Mouse (Mus musculus): ENCODE measurements around the gene Il20rb. TPM values are rescaled to one million over a fixed set of nuclear protein-coding genes. Genes with fewer than 3 reads are reported as not detected.

The Il20rb gene
- polyA plus RNA-seq, 1 experiment from 2014 or later = 0.79 TPM

DNA sequence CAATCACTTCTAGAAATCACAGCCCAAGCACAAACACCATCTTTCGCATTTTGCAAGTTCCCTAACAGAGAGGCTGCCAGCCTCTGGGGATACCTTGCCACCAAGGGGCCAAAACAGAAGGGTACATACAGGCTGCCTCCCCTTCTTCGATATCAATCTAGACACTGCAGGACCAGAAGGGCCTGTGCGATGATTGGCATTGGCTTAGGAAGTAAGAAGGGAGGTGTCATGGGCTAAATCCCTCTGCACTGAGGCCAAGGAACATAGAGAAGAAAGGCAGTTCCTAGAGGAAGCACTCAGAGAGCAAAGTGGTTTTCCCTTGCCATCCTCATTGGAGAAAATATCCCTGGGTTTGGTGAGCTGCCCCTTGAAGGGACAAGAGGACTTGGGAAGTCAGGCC is 16.9 kb downstream of the Il20rb start:
- H3K4me1 ChIP-seq = peaks cover 8% of the 10 kb centered on the region
- H3K4me3 ChIP-seq = no peak overlapping the region
- H3K36me3 ChIP-seq = peaks cover 8% of the 10 kb centered on the region
- WGBS = 92% methylated on average over 3 of the region's 3 CpGs
- no peak overlapping the region for H3K4me2 ChIP-seq (replicated peaks)
- no peak overlapping the region for H3K9ac ChIP-seq
- H3K27me3 ChIP-seq = no peaks in the 10 kb centered on the region
- H3K27ac ChIP-seq = no peak overlapping the region
- no peak for ATAC-seq (ENCODE audit: low FRiP score, low read depth)
- H3K9me3 ChIP-seq = no peaks in the 10 kb centered on the region

DNA sequence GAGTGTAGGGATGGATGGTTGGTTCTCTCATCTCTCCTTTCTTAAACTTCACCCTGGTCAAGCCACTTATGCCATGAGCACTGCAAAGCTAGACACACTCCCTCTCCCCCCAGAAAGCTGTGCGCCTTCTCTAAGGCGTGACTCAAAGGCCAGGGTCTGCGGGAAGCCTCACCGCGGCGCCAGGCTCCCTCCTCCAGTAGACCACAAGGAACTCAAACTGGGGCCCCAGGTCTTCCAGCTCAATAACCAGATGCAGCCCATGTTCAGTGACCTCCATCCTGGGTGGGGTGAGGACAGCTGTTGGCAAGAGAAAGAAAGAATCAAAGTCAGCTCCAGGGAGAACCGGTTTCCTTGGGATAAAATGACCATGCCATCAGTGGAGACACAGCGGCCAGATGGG is 18.4 kb downstream of the Il20rb start:
- Histone ChIP-seq H3K27me3 (no peaks in the 10 kb centered on the region), H3K36me3 (peaks cover 8% of the 10 kb centered on the region), H3K4me3 (no peak overlapping the region), H3K4me2 (replicated peaks) (no peak overlapping the region), H3K27ac (no peak overlapping the region), H3K4me1 (peaks cover 8% of the 10 kb centered on the region), H3K9ac (no peak overlapping the region), H3K9me3 (no peaks in the 10 kb centered on the region)
- no peak for ATAC-seq (ENCODE audit: low FRiP score, low read depth)
- WGBS = 97% methylated on average over 8 of the region's 8 CpGs

DNA sequence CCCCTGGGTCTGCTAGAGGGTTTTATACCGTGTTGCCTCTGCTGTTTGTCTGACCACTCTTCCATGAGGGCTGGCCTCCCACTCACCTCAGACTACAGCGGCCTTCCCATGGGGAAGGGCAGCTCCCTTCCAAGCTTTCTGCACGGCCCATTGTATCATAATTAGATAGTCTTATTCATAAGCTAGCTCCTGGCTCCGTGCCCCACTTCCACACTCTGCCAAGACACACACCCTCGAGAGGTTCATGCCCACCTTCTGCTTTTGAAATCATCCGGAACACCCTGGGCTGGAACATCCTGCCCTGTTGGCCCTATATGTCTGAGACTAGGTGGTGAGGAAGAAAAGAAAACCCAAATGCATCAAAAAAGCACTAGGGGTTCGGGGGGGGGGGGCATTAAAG is 18.9 kb downstream of the Il20rb start:
- Histone ChIP-seq H3K27ac (no peak overlapping the region), H3K36me3 (peaks cover 8% of the 10 kb centered on the region), H3K4me2 (replicated peaks) (no peak overlapping the region), H3K9me3 (no peaks in the 10 kb centered on the region), H3K27me3 (no peaks in the 10 kb centered on the region), H3K9ac (no peak overlapping the region), H3K4me3 (no peak overlapping the region), H3K4me1 (peaks cover 8% of the 10 kb centered on the region)
- WGBS = 88% methylated on average over 7 of the region's 7 CpGs
- no peak for ATAC-seq (ENCODE audit: low FRiP score, low read depth)

DNA sequence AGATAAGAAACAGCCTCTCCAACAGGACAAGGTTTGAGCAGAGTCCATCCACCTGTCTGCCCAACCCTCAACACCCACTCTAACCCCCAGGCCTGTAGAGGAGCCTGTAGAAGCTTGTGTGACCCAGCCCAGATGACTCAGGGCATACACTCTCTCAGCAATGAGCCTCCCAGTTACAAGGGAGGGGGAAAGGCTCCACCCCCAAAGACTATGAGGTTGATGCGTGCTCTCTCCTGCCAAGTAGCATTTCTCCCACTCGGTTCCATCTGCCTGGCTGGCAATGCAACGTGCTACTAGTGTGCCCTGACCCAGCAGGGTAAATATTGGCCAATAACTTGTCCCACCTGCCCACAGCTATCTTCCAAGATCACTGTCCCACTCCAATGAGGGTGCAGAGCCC is 19.8 kb downstream of the Il20rb start:
- H3K9me3 ChIP-seq = no peaks in the 10 kb centered on the region
- H3K27ac ChIP-seq = no peak overlapping the region
- H3K36me3 ChIP-seq = peaks cover 8% of the 10 kb centered on the region
- H3K4me3 ChIP-seq = no peak overlapping the region
- no peak overlapping the region for H3K9ac ChIP-seq
- H3K4me2 ChIP-seq (replicated peaks) = no peak overlapping the region
- ATAC-seq (ENCODE audit: low FRiP score, low read depth) = no peak
- H3K4me1 ChIP-seq = peaks cover 8% of the 10 kb centered on the region
- no peaks in the 10 kb centered on the region for H3K27me3 ChIP-seq
- WGBS = 86% methylated on average over 3 of the region's 3 CpGs

DNA sequence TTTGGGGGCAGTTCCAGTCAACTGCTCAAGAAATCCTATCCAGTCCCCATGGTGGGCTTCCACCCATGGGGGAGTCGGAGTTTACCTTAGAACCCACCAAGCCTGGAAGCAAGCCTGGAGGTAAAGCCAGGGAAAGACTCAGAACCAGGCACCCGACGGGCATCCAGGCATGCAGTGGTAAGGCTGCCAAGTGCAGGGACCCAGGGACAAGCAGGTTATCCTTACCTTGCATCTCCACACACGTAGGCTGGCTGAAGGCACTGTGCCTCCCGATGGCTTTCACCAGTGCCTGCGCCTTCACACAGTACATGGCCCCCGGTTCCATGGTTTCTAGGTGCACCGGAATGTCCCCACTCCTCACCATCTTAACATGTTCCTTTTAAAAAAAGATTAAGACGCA is 20.6 kb downstream of the Il20rb start:
- H3K9ac ChIP-seq = no peak overlapping the region
- peaks cover 3% of the 10 kb centered on the region for H3K4me1 ChIP-seq
- H3K27me3 ChIP-seq = no peaks in the 10 kb centered on the region
- peaks cover 8% of the 10 kb centered on the region for H3K36me3 ChIP-seq
- 91% methylated on average over 9 of the region's 9 CpGs for WGBS
- H3K27ac ChIP-seq = no peak overlapping the region
- no peak overlapping the region for H3K4me3 ChIP-seq
- no peak overlapping the region for H3K4me2 ChIP-seq (replicated peaks)
- no peak for ATAC-seq (ENCODE audit: low FRiP score, low read depth)
- no peaks in the 10 kb centered on the region for H3K9me3 ChIP-seq

DNA sequence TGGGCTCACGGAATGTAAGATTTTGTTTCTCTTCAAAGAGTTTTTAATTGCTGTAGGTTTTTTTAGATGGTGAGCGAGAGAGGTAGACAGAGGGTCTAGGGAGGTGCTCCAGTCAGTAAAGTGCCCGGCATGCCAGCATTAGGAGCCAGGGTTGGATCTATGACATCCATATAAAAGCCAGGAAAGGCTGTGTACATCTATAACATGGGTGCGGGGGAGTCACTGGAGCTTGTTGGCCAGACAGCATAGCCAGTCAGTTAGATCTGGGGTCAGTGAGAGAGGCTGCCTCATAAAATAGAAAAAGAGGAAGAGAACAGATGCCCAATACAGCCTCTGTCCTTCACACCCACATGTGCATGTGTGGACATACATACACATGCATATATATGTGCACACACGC is 21.2 kb downstream of the Il20rb start:
- no peak overlapping the region for H3K9ac ChIP-seq
- H3K4me3 ChIP-seq = no peak overlapping the region
- H3K27ac ChIP-seq = no peak overlapping the region
- no peaks in the 10 kb centered on the region for H3K9me3 ChIP-seq
- peaks cover 8% of the 10 kb centered on the region for H3K36me3 ChIP-seq
- no peaks in the 10 kb centered on the region for H3K4me1 ChIP-seq
- ATAC-seq (ENCODE audit: low FRiP score, low read depth) = no peak
- H3K27me3 ChIP-seq = no peaks in the 10 kb centered on the region
- 91% methylated on average over 5 of the region's 5 CpGs for WGBS
- no peak overlapping the region for H3K4me2 ChIP-seq (replicated peaks)

DNA sequence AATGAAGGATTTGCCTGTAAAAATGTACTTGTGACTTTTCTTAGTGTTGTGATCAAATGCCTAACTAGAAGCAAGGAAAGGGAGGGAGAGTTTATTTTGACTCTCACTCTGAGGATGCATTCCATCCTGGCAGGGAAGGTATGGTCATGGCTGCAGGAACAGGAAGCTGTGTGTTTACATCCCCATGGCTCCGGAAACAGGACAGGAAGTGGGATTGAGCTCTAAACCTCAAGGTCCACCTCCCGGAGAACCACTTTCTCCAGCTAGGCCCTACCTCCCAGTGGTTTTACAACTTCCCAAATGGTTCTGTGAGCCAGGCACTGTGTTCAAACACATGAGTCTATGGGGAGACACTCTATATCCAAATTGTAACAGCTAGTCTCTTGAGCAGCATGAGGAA is 22.8 kb downstream of the Il20rb start:
- Histone ChIP-seq H3K9me3 (no peaks in the 10 kb centered on the region), H3K4me3 (no peak overlapping the region), H3K27ac (no peak overlapping the region), H3K4me1 (no peaks in the 10 kb centered on the region), H3K36me3 (peaks cover 9% of the 10 kb centered on the region), H3K9ac (no peak overlapping the region), H3K4me2 (replicated peaks) (no peak overlapping the region), H3K27me3 (no peaks in the 10 kb centered on the region)
- no peak for ATAC-seq (ENCODE audit: low FRiP score, low read depth)
- 54% methylated on average over 2 of the region's 2 CpGs for WGBS

DNA sequence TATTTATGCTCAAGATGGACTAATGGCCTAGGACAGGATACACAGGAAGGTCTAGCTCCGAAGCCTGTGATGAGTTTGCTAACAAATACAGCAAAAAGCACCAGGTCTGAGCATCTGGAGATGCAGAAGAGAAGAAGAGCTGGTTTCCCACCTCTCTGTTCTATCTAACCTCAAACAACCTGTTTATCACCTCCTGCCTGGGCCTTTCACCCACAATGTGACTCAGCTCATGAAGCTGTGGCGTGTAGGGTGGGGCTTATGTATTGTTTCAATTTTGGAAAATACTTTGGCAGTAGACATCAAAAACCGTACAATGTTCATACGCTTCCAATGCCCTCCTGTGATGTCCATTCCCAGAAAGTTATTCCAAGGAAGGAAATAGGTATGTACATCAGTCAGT is 24.5 kb downstream of the Il20rb start:
- WGBS = 89% methylated on average over 4 of the region's 4 CpGs
- H3K9ac ChIP-seq = no peak overlapping the region
- peaks cover 9% of the 10 kb centered on the region for H3K36me3 ChIP-seq
- no peak overlapping the region for H3K4me3 ChIP-seq
- no peaks in the 10 kb centered on the region for H3K4me1 ChIP-seq
- no peak for ATAC-seq (ENCODE audit: low FRiP score, low read depth)
- H3K4me2 ChIP-seq (replicated peaks) = no peak overlapping the region
- H3K27ac ChIP-seq = no peak overlapping the region
- H3K9me3 ChIP-seq = no peaks in the 10 kb centered on the region
- H3K27me3 ChIP-seq = no peaks in the 10 kb centered on the region

DNA sequence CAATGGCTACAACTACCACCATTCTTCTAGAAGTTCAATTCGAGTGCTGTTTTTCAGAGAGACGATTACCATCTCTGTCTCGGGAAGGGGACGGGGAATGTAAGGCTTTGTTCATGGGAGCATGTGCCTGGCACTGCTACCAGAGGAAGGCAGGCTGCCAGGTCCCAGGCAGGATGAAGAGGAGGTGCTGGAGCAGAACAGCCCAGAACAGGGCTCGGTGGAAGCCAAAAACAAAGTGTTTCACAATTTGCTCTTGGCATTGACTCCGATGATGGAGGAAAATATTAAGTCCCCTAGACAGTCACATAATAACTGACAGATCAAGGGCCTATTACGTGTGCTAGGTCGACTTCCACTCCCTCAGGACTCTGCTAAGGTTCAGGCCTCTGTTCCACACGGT is 24.9 kb downstream of the Il20rb start:
- Histone ChIP-seq H3K4me1 (no peaks in the 10 kb centered on the region), H3K27me3 (no peaks in the 10 kb centered on the region), H3K9me3 (no peaks in the 10 kb centered on the region), H3K9ac (no peak overlapping the region), H3K4me2 (replicated peaks) (no peak overlapping the region), H3K36me3 (peaks cover 9% of the 10 kb centered on the region), H3K4me3 (no peak overlapping the region), H3K27ac (no peak overlapping the region)
- ATAC-seq (ENCODE audit: low FRiP score, low read depth) = no peak
- WGBS = 81% methylated on average over 9 of the region's 9 CpGs

DNA sequence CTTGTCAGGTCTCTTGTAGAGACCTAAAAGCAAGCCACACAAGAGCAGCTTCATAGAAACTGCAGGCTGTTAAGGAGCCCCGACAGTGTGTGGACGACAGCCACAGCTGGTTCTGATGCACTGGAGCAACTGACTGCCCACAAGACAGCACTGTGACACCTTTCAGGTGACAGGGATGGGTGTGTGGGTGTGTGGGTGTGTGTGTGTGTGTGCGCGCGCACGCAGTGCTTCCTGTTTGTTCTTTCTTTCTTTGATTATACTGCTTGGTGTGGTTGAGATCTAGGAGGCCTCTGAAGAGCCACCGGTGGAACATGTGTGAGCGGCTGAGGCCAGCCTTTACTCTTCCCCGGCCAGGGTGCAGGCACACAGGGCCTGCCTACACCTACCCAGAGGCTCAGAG is 26.4 kb downstream of the Il20rb start:
- Histone ChIP-seq H3K9ac (no peak overlapping the region), H3K36me3 (peaks cover 4% of the 10 kb centered on the region), H3K27ac (no peak overlapping the region), H3K9me3 (no peaks in the 10 kb centered on the region), H3K4me3 (no peak overlapping the region), H3K27me3 (0 out of 2 replicates have a peak, but pooled peaks cover 5% of the 10 kb centered on the region), H3K4me2 (replicated peaks) (no peak overlapping the region), H3K4me1 (no peaks in the 10 kb centered on the region)
- WGBS = 96% methylated on average over 5 of the region's 9 CpGs
- ATAC-seq (ENCODE audit: low FRiP score, low read depth) = no peak; the same call in 1 of the 2 replicates

DNA sequence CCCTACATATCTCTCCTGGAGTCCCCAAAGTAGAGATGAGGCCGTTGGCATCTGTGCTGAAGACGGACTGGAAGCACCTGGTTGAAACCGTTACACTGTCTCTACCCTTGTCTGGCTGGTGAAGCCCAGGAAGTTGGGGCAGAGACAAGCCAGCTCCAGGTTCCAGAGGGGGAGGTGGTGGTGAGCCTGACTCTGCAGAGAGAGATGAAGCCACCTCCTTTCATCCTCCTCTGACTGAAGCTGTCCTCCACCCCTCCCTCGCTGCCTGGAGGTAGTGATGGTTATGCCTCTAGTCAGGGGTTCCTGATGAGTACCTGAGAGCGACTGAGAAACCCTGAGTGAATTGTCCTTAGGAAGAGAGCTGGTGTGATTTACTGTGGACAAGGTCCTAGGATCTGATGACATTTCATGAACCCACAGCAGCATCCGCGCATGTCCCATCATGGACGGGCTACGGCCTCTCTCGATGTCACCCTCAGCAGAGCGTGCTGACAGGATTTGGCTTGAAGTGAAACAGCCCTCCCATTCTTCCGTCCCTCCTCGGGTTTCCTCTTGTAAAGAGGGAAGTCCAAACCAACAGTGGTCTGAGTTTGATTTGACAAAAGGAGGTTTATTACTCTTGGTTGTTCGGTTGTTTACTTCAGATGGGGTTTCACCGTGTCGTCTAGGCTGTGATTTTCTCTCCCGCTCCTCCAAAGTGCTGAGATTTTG is 28.5 kb downstream of the Il20rb start:
- Histone ChIP-seq H3K4me2 (replicated peaks) (no peak overlapping the region), H3K27ac (no peak overlapping the region), H3K9ac (no peak overlapping the region), H3K4me1 (no peaks in the 10 kb centered on the region), H3K9me3 (no peaks in the 10 kb centered on the region), H3K4me3 (no peak overlapping the region), H3K36me3 (peaks cover 4% of the 10 kb centered on the region), H3K27me3 (0 out of 2 replicates have a peak, but pooled peaks cover 7% of the 10 kb centered on the region)
- 72% methylated on average over 17 of the region's 17 CpGs for WGBS
- ATAC-seq (ENCODE audit: low FRiP score, low read depth) = no peak

DNA sequence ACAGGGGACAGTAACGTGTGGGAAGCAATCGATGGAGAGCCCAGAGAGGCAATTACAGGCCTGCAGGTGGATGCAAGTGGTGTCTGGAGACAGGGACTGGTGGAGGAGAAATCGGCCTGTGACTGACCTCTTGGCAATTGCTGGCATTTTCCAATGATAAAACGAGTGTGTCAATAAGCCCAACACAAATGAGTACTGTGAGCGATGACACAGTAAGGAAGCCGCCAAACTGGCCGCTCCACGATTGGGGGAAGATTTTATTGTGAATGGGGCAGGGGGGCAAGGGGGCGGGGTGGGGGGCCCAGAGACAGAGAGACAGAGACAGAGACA is 32.0 kb downstream of the Il20rb start:
- ATAC-seq (ENCODE audit: low FRiP score, low read depth) = peak; percentile 9; the same call in 1 of the 2 replicates
- Histone ChIP-seq H3K27me3 (0 out of 2 replicates have a peak, but pooled peaks cover 7% of the 10 kb centered on the region), H3K4me3 (peak overlapping the region; percentile 43), H3K9ac (peak overlapping the region; percentile 62), H3K4me2 (replicated peaks) (peak overlapping the region; percentile 70), H3K36me3 (peaks cover 4% of the 10 kb centered on the region), H3K9me3 (no peaks in the 10 kb centered on the region), H3K4me1 (no peaks in the 10 kb centered on the region), H3K27ac (no peak overlapping the region)
- 19% methylated on average over 9 of the region's 9 CpGs for WGBS
